Mouse (Mus musculus) brain, adult 2 months (tissue): ENCODE measurements at regions not wholly inside any gene's neighbourhood (a gene's known extent, or its start where the extent isn't known, plus 50 kb on each side); places are given as distances from the start of the nearest gene placed in this dataset.

Experiments
- DNase-seq: peaks from one replicate; pipeline ENCODE4 v3.0.0; 2011; ENCODE audit warnings: low read depth, low spot score

- DNase-seq = peak; percentile 69
Measured at GRCm38 (mm10) chr16:54440932-54441331, 856.9 kb downstream of the Zpld1 start.

GRCm38 (mm10) chr16:54406638-54407037 lies 891.1 kb downstream of the Zpld1 start:
- DNase-seq = peak; percentile 5

- DNase-seq = peak; percentile 44
Measured at GRCm38 (mm10) chr16:54384019-54384418, 913.8 kb downstream of the Zpld1 start.

- DNase-seq = peak; percentile 61
Measured at GRCm38 (mm10) chr16:54374990-54375389, 922.8 kb downstream of the Zpld1 start.

- no peak for DNase-seq
Measured at GRCm38 (mm10) chr16:54354423-54354822, 943.4 kb downstream of the Zpld1 start.

- no peak for DNase-seq
Measured at GRCm38 (mm10) chr16:54348814-54349213, 949.0 kb downstream of the Zpld1 start.

GRCm38 (mm10) chr16:54346086-54346789 lies 951.5 kb downstream of the Zpld1 start:
- no peak for DNase-seq
